Mouse (Mus musculus) adrenal gland, postnatal 25 days (tissue): ENCODE data around the gene Spon1. TPM values are rescaled to one million over a fixed set of nuclear protein-coding genes. Genes with fewer than 3 reads are reported as not detected.
A peak's percentile ranks its signal among the peaks of the same experiment; 100 is the strongest.

Source experiments
- DNase-seq: peaks from one replicate; pipeline ENCODE4 v3.0.0; 2021; ENCODE audit warnings: mixed read lengths
- total RNA-seq: library from RNA; stranded (reverse); gene quantifications from 2 replicates; pipeline ENCODE4 v1.2.3, GENCODE M21; 2021

Spon1 gene
- total RNA-seq, 1 experiment from 2014 or later = 8.9 TPM

- no peak for DNase-seq
These were observed 75.7 kb downstream of the Spon1 start for GRCm38 (mm10) chr7:113841521-113841920.

GRCm38 (mm10) chr7:113843150-113843549 lies 77.4 kb downstream of the Spon1 start:
- no peak for DNase-seq

- DNase-seq = no peak
These were observed 79.4 kb downstream of the Spon1 start for GRCm38 (mm10) chr7:113845191-113845590.

GRCm38 (mm10) chr7:113846553-113846952 lies 80.8 kb downstream of the Spon1 start:
- DNase-seq = no peak

- no peak for DNase-seq
These were observed 81.4 kb downstream of the Spon1 start for GRCm38 (mm10) chr7:113847041-113847819.

- no peak for DNase-seq
These were observed 84.6 kb downstream of the Spon1 start for GRCm38 (mm10) chr7:113850389-113850788.

- DNase-seq = no peak
These were observed 89.6 kb downstream of the Spon1 start for GRCm38 (mm10) chr7:113855396-113855795.

GRCm38 (mm10) chr7:113856067-113856466 lies 90.3 kb downstream of the Spon1 start:
- DNase-seq = no peak

GRCm38 (mm10) chr7:113859480-113859881 lies 93.7 kb downstream of the Spon1 start:
- DNase-seq = no peak

- DNase-seq = peak; percentile 11
These were observed 96.2 kb downstream of the Spon1 start for GRCm38 (mm10) chr7:113861964-113862363.

GRCm38 (mm10) chr7:113872846-113873245 lies 107.0 kb downstream of the Spon1 start:
- DNase-seq = no peak

- no peak for DNase-seq
These were observed 111.7 kb downstream of the Spon1 start for GRCm38 (mm10) chr7:113877451-113877850.

- no peak for DNase-seq
These were observed 112.1 kb downstream of the Spon1 start for GRCm38 (mm10) chr7:113877926-113878325.

GRCm38 (mm10) chr7:113879085-113879501 lies 113.3 kb downstream of the Spon1 start:
- DNase-seq = no peak

- DNase-seq = no peak
These were observed 114.2 kb downstream of the Spon1 start for GRCm38 (mm10) chr7:113880021-113880420.

- no peak for DNase-seq
These were observed 125.0 kb downstream of the Spon1 start for GRCm38 (mm10) chr7:113890782-113891181.

GRCm38 (mm10) chr7:113891491-113891890 lies 125.7 kb downstream of the Spon1 start:
- DNase-seq = no peak

- no peak for DNase-seq
These were observed 128.3 kb downstream of the Spon1 start for GRCm38 (mm10) chr7:113893944-113894662.

- DNase-seq = no peak
These were observed 129.5 kb downstream of the Spon1 start for GRCm38 (mm10) chr7:113895266-113895665.

- no peak for DNase-seq
These were observed 132.6 kb downstream of the Spon1 start for GRCm38 (mm10) chr7:113898388-113898787.

- DNase-seq = no peak
These were observed 135.7 kb downstream of the Spon1 start for GRCm38 (mm10) chr7:113901511-113901910.

- no peak for DNase-seq
These were observed 136.2 kb downstream of the Spon1 start for GRCm38 (mm10) chr7:113901941-113902515.

- DNase-seq = no peak
These were observed 137.5 kb downstream of the Spon1 start for GRCm38 (mm10) chr7:113903127-113903827.
